Mouse (Mus musculus) erythroblast, embryonic 14.5 days (primary cell): Measurements from ENCODE around the gene Susd1. TPM values are rescaled to one million over a fixed set of nuclear protein-coding genes. Genes with fewer than 3 reads are reported as not detected.

Source experiments
- H3K27me3 ChIP-seq: 2 replicates; pipeline ENCODE4 v1.6.1; 2012; ENCODE audit warnings: inconsistent platforms; ENCODE audit not compliant: control insufficient read depth
- H3K36me3 ChIP-seq: 2 replicates; pipeline ENCODE4 v1.6.1; 2012; ENCODE audit warnings: mild to moderate bottlenecking, inconsistent platforms; ENCODE audit not compliant: control insufficient read depth
- H3K4me1 ChIP-seq: 2 replicates; pipeline ENCODE4 v1.6.1; 2012; ENCODE audit warnings: inconsistent platforms; ENCODE audit not compliant: control insufficient read depth
- H3K4me3 ChIP-seq: replicated peaks from 2 replicates; pipeline ENCODE3; 2012; ENCODE audit warnings: moderate library complexity, mild to moderate bottlenecking, inconsistent platforms
- H3K9me3 ChIP-seq: 2 replicates; pipeline ENCODE4 v1.6.1; 2012; ENCODE audit warnings: low read length, inconsistent platforms, mixed read lengths; ENCODE audit not compliant: control insufficient read depth
- GATA1 ChIP-seq: IDR thresholded peaks from 2 replicates; pipeline ENCODE4 v1.6.1; 2012; ENCODE audit warnings: low read length, inconsistent platforms, mixed read lengths
- TAL1 ChIP-seq: IDR thresholded peaks from 3 replicates; pipeline ENCODE4 v1.6.1; 2012; ENCODE audit warnings: low read length, inconsistent platforms, mixed read lengths
- polyA plus RNA-seq: library from polyadenylated mRNA; stranded (reverse); fragments of >175 nt; gene quantifications from 2 replicates; pipeline ENCODE4 v1.2.3, GENCODE M21; 2012

The Susd1 gene
- polyA plus RNA-seq, 1 experiment = 0.16 TPM

DNA sequence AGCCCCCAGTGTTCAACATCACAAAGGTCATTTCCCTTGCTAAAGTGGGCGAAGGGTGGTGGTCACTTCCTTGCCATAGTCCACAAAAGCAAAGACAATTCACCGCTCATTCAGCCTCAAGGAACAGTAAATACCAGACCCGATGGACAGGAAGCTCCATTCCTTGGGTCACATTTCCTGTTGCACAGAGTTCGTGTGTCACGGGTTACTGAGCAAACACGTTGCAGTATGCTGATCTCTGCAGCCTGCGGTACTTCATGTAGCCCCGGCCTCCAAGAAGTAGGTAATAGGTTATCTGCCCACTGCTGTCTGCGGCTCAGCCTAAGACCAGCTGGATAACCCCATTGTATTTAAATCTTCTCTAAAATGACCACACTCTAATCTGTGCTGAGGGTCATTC is 75.4 kb downstream of the Susd1 start:
- TF ChIP-seq GATA1 = no peak
- TF ChIP-seq TAL1 = no peak
- Histone ChIP-seq H3K9me3 (no peaks in the 10 kb centered on the region), H3K36me3 (peaks cover 33% of the 10 kb centered on the region), H3K4me3 (no peak overlapping the region), H3K27me3 (no peaks in the 10 kb centered on the region), H3K4me1 (peaks cover 11% of the 10 kb centered on the region)

DNA sequence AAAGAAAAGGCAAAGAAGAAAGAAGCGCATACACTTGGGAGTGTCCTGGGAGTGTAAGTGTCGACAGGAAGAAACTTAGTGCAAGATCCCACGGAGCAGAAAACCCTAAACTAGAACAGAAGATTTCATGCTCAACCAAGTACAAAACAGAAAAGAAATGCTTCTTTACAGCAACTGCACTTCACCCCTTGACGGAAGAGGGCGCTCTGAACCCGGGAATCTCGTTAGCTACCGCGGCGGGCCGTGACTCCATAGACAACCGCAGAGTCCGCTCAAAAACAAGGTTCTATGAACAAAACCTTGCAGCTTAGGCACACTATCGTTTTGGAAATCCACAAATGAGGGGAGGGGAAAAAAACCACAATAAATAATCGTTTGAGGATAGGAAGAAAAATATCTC is 77.7 kb downstream of the Susd1 start:
- Histone ChIP-seq H3K36me3 (peaks cover 32% of the 10 kb centered on the region), H3K4me3 (no peak overlapping the region), H3K9me3 (no peaks in the 10 kb centered on the region), H3K27me3 (no peaks in the 10 kb centered on the region), H3K4me1 (peaks cover 11% of the 10 kb centered on the region)
- no peak for TF ChIP-seq TAL1

DNA sequence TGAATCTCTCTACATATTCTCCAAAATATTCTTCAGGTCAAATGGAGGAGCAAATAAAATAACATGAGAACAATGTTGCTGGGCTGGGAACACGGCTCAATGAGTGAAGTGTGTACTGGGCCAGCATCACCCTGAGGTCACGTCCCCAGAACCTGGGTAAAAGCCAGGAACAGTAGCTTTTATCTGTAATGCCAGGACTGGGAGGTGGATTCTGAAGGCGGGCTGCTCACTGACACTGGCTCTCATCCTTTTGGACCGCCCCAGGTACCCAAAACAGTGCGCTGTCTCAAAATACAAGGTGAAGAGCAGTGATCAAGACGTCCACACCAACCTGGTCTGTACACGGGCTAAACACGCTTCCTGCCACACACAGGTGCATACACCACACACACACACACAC is 78.5 kb downstream of the Susd1 start:
- Histone ChIP-seq H3K9me3 (no peaks in the 10 kb centered on the region), H3K4me3 (no peak overlapping the region), H3K27me3 (no peaks in the 10 kb centered on the region), H3K36me3 (peaks cover 29% of the 10 kb centered on the region), H3K4me1 (peaks cover 10% of the 10 kb centered on the region)
- TF ChIP-seq TAL1 (no peak), GATA1 (no peak)

DNA sequence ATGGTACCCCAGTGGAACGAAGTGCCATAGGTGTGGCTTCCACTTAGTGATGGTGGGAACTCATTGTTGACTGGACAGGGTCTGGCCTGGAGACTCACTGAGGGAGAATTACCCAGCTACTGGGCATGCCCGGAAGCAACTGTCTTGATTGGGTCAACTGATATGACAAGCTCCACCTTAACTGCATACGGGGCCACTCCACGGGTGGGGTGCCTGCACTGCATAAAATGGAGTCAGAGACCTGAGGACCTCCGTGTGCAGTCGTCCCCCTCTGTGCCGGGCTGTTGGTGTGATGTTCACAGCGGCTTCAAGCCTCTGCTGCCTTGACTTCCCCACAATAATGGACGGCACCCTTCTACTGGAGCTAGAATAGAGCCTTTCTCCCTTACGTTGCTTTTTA is 79.5 kb downstream of the Susd1 start:
- TF ChIP-seq TAL1 (no peak), GATA1 (no peak)

DNA sequence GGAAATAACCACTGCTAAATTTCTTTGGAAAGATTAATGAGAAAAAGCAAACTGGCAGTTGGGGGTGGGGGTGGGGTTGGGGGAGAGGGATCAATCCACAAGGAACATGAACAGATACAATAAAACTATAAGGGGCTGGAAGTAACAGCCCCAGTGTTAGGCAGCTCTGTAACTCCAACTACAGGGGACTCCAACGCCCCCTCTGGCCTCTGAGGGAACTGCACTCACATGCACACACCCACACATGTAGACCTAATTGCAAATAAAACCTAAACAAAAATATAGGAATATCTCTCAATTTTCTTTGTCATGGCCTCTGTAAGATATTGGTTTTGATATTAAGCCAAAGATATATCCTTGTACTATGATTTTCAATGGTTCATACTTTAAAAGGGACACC is 83.0 kb downstream of the Susd1 start:
- Histone ChIP-seq H3K36me3 (peaks cover 34% of the 10 kb centered on the region), H3K27me3 (no peaks in the 10 kb centered on the region), H3K9me3 (no peaks in the 10 kb centered on the region), H3K4me1 (peaks cover 7% of the 10 kb centered on the region), H3K4me3 (no peak overlapping the region)
- TF ChIP-seq GATA1 (no peak), TAL1 (no peak)

More for the DNA sequence above, 79.5 kb downstream of the Susd1 start:
- Histone ChIP-seq H3K27me3 (no peaks in the 10 kb centered on the region), H3K4me1 (peaks cover 7% of the 10 kb centered on the region), H3K36me3 (peaks cover 28% of the 10 kb centered on the region), H3K9me3 (no peaks in the 10 kb centered on the region), H3K4me3 (no peak overlapping the region)

DNA sequence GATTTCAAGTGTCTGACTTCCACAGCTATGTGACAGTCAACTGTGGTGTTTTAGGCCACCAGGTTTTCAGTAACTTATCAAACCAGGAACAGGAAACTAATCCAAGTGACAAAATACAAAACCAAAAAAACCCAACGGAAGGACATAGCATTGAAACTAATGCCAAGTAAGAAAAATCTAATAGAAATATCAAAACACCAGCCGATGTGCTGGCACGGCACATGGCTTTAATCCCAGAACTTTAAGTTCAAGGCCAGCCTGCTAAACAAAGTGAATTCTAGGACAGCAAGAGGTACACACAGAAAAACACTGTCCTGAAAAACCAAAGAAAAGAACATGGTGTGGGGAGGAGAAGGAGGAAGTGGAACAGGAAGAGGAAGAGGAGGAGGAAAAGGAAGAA is 83.8 kb downstream of the Susd1 start:
- Histone ChIP-seq H3K4me1 (peaks cover 5% of the 10 kb centered on the region), H3K36me3 (peaks cover 34% of the 10 kb centered on the region), H3K4me3 (no peak overlapping the region), H3K27me3 (no peaks in the 10 kb centered on the region), H3K9me3 (no peaks in the 10 kb centered on the region)
- TF ChIP-seq TAL1 = no peak
- TF ChIP-seq GATA1 = no peak

DNA sequence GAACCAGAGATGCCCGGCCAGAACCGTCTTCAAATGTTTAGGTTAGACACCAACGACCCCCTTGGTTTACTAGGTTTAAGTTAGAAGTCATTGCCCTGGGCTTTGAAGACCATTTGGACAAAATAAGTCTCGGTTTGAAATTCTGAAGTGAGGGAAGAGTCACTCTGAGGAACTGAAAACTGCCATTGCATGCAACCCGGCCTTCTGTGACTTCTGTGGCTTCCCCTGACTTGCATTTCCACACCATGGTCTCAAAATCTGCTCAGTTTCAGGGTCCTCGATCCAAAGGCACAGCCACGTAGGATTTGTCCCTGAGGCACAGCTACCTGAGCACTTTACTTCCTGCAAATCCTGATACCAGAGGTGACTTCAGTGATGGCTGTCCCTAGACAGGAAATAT is 86.5 kb downstream of the Susd1 start:
- Histone ChIP-seq H3K4me1 (no peaks in the 10 kb centered on the region), H3K27me3 (no peaks in the 10 kb centered on the region), H3K4me3 (no peak overlapping the region), H3K9me3 (no peaks in the 10 kb centered on the region), H3K36me3 (peaks cover 31% of the 10 kb centered on the region)
- no peak for TF ChIP-seq TAL1
- TF ChIP-seq GATA1 = no peak

DNA sequence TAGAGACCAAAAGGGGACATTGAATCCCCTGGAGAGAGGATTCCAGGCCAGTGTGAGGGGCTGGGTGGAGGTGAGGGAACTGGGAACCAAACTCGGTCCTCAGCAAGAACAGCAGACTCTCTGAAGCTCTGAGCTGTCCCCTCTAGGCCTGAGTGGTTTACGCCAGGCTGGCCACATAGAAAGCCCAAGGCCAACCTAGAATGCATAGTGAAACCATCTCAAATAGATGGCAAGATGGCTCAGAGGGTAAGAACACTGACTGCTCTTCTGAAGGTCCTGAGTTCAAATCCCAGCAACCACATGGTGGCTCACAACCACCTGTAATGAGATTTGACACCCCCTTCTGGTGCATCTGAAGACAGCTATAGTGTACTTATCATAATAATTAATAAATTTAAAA is 88.1 kb downstream of the Susd1 start:
- no peak overlapping the region for H3K4me3 ChIP-seq
- H3K27me3 ChIP-seq = no peaks in the 10 kb centered on the region
- no peak for TF ChIP-seq TAL1
- TF ChIP-seq GATA1 = no peak
- H3K9me3 ChIP-seq = no peaks in the 10 kb centered on the region
- H3K4me1 ChIP-seq = no peaks in the 10 kb centered on the region
- peaks cover 26% of the 10 kb centered on the region for H3K36me3 ChIP-seq

DNA sequence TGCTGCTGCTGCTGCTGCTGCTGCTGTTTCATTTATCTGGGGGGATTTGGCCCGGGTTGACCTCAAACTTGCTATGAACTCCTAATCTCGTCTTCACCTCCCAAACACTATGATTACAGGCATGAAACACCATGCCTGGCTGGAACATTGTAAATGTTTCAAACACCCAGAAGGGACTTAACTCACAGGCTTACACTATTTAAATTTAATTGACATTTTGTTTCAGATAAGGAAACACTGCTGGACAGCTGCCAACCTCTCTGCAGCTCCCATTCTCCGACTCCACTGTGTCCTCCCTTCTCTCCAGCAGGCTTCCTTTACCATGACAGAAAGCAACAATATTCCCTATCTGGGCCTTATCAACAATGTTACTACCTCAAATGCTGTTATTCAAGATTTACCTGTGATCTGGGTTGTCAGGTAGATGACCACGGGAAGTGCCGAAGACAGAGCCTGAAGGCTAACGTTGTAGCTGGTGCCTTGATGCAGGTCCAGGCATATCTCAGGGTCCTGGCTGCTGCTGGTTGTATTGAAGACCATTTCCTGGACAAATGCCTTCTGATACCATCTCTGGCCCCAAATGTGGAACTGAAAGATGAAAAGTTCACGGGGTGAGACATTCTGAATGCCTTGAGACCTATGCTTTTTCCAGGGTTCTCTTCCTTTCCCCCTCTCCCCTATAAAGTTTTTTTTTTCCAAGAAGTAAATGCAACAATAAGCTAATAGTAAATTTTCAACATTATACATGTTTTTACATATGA is 88.8 kb downstream of the Susd1 start:
- TF ChIP-seq GATA1 (no peak), TAL1 (no peak)
- Histone ChIP-seq H3K27me3 (no peaks in the 10 kb centered on the region), H3K4me1 (no peaks in the 10 kb centered on the region), H3K9me3 (no peaks in the 10 kb centered on the region), H3K4me3 (no peak overlapping the region), H3K36me3 (peaks cover 26% of the 10 kb centered on the region)

DNA sequence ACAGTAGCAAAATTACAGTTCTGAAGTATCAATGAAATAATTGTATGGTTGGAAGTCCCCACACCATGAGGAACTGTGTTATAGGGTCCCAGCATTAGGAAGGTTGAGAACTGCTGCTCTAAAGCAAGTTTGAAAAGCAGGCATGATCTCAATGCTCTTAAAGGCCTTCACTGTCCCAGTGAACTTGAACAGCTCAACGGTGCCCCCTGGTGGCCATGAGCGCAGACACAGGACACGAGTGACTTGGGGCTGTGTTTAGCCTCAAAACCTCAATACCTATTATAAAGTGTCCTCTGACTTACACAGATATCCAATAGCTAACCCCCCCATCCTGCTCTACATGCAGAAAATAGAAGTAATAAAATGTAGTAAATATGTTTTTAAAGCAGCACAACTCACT is 97.7 kb downstream of the Susd1 start:
- TF ChIP-seq TAL1 (no peak), GATA1 (no peak)

More for the DNA sequence above, 97.7 kb downstream of the Susd1 start:
- Histone ChIP-seq H3K4me3 (no peak overlapping the region), H3K9me3 (no peaks in the 10 kb centered on the region), H3K27me3 (no peaks in the 10 kb centered on the region), H3K36me3 (peaks cover 11% of the 10 kb centered on the region), H3K4me1 (no peaks in the 10 kb centered on the region)
